Mouse (Mus musculus) adrenal gland, adult 18-20 months (tissue): ENCODE measurements at regions not wholly inside any gene's neighbourhood (a gene's known extent, or its start where the extent isn't known, plus 50 kb on each side); places are given as distances from the start of the nearest gene placed in this dataset.

ENCODE experiments used
- DNase-seq, 2 experiments: peaks; one replicate each; pipeline ENCODE4 v3.0.0; 2021 to 2022; ENCODE audit warnings: low spot score in 2 of 2

DNA sequence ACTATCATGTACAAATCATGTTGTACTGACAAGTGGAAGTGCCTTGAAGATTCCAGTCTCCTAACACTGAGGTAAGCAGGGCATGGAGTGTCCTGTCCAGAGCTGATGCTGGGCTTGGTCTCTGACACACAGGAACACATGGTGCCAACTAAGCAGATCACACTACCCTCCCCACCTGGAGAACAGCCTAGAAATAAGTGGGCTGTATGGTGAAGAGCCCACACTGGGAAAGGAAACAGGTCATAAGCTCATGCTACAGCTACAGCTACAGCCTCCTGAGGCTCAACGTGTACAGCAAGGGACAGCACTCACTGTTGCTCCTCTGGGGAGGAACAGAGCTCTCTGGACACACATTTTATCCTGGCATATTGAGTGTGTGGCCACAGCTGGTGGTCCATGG, 89.8 kb upstream of the Atp1a1 start:
- no peak for DNase-seq

DNA sequence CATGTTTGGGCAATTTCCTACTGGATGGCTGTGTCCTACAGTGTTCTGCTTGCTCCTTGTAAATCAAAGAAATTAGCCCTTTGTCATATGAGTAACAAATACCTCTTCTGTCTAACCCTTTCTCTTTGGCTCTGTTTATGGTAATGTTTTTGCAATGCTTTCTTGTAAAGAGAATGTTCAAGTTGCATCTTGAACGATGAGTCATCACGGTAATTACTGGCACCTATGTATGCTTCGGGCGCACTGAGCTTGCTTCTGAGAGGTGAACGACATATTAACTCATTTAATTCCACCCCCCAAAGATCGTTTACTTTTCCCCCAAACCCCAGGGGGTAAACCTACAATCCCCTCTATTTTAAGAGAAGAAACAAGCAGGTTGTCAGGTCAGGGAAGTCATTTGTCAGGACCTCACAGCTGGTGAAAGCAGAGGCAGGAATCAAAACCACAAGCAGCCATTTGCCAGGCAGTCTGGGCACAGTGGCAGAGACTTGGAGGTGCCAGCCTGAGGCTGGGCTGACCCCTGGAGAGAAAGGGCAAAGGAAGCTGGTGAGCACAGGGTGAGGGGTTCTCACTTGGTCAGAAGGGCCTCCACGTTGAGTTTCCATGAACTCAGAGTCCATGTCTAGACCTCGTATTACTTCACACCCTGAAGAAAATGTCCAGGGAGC, 87.6 kb upstream of the Atp1a1 start:
- DNase-seq: no peak

DNA sequence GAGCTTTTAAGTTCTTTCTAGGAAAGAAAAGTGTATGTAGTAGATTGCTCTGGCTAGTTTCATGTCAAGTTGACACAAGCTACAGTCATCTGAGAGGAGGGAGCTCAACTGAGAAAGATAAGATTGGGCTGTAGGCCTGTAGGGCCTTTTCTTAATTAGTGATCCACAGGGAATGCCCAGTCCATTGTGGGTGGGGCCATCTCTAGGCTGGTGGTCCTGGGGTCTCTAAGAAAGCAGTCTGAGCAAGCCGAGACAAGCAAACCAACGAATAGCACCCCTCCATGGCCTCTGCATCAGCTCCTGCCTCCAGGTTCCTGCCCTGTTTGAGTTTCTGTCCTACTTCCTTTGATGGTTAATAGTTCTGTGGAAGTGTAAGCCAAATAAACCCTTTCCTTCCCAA, 86.3 kb upstream of the Atp1a1 start:
- no peak for DNase-seq

DNA sequence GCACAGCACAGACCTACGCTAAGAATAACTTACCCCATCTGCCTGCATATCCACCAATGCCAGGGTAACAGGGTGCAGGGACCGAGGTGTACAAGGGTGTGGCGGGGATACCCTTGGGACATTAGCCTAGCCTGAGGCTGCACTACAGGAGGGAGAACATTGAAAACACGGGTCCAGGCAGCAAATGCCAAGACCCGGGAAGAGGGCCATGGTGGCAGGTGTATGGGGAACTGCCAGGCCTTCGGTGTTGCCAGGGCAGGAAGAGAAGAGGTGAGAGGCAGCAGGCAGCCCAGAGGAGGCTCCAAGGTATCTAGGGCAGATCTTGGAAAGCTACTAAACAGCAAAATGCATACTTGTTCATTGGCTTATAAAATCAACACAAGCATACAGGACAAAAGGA, 85.7 kb upstream of the Atp1a1 start:
- DNase-seq: no peak

DNA sequence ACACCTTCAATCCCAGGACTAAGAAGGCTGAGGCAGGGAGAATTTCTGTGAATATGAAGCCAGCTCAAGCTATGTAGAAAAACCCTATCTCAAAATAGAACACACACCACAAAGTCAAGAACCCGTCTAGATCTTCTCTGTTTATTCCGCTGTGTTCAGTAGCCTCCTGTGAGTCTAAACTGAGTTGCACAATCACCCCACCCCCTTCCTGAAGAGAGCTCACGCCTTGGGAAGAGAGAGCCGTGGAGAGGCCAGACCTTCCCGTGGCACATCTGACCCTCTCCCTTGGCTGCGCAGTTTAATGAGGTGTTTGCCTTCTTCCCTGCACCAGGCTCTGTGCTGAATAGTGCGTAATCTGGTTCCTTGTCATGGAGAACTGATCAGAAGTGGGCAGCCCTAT, 80.7 kb upstream of the Atp1a1 start:
- no peak for DNase-seq

DNA sequence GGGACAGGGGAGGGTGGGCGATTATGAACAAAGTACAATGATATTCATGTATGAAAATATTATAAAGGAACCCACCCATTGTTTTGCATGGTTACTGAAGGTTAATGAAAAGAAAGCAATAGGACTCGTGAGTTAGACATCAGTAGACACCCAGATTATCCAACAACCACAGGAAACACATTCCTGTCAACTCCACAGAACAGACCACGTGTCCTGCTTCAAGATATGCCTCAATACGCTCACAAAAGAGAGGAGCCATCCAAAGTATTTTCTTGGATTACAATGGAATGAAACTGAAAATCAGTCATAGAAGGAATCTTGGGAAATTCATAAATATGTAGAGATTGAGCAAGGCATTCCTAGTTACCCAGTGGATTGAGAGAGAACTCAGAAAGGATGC, 68.5 kb upstream of the Atp1a1 start:
- DNase-seq: no peak

DNA sequence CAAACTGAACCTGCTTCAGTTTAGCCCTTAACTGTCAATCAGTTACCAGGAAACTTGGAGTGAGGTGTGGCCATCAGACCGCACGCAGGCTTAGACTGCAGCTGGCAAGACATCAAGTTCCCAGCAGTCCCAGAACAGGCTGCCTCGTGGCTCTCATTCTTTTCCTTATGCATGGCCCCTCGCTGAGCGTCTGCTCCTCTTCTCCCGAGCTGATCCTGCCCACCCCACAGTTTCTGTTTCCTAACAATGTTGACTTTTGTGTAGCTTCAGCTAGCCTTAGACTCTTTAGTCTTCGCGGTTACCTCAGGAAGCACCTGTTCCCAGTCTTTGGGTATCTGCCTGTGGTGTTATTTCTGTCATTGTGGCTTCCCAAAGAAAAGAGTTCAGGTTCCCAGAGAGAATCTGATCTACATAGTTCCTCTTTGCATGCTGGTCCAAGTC, 66.1 kb upstream of the Atp1a1 start:
- DNase-seq: no peak

DNA sequence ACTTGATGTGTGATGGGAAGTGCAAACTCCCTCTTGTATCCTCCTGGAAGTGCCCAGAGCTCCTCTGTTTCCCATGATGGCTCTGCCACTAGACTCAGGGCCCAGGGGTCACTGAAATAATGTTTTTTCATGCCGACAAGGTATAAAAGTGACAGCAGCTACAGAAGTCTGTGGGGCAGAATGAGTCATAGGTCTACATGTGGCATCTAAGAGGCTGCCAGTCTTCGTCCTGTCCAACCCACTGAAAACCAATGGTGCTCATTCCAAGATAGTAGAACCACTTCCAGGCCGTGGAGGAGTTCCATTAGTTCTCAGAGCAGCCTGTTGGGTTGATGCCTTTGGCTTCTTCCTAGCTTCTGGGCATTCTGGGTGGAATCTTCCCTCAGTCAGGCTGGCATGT, 65.3 kb upstream of the Atp1a1 start:
- no peak for DNase-seq

DNA sequence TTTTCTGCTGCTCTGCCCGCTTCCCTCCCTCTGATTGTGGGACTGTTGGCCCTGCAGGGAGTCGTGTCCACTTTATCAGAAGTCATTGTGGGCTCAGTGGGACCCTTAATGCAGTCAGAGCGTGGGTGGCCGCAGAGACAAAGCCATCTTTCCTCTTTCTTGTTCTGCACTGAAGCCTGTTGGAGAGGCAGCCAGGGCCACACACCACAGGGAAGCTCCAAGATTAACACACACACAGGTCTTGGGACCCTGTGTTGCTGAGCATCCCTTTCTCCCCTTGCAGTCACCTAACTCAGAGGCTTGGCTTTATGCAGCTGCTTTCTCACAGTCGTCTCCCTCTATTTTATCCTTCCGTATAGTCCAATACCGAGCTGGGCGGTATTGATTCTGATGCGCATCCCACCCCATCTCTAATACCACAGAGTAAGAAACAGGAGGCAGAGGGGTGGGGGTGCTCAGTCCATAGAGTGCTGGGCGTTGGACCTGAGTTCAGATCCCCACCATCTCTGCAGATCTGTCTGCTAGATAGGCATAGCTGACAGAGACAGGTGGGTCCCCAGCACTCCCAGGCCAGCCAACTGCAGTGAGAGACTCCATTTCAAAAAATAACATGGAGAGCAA, 63.4 kb upstream of the Atp1a1 start:
- DNase-seq: no peak

DNA sequence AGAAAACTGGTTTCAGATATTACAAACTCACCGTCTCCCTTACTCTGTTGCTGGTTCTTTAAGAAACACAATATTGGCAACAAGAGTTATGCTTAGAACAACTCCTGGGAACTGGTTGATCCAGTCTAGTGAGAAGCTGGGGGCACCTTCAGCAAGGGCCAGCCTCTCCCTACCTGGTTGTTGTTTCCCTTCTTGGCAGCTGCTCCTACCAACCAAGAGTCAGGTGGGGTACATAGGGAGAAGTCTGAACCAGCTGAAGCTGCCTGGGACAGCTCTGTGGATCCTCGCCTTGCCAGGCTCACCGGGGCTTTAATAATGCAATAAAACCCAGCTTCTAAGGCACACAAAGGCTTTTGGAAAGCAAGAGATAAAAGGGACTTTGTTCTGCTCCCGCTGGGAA, 62.7 kb upstream of the Atp1a1 start:
- DNase-seq: no peak

DNA sequence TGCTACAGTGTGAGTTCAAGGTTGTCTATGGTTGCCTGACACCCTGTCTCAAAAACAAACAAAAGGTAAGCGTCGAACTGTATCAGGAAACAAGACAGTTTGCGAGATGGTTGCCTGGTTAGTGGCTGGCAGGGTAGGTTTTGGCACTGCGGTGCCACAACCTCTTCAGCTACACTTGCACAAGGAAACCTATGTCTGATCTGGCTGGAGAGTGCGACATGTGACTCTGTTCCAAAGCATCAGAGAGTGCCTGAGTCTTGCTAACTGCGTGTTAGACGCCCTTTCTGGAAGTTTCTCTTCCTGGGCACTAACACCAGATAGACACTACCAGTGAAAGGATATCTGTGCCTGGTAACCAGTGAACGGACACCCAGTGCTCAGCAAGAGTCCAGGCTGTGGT, 62.1 kb upstream of the Atp1a1 start:
- DNase-seq: no peak

DNA sequence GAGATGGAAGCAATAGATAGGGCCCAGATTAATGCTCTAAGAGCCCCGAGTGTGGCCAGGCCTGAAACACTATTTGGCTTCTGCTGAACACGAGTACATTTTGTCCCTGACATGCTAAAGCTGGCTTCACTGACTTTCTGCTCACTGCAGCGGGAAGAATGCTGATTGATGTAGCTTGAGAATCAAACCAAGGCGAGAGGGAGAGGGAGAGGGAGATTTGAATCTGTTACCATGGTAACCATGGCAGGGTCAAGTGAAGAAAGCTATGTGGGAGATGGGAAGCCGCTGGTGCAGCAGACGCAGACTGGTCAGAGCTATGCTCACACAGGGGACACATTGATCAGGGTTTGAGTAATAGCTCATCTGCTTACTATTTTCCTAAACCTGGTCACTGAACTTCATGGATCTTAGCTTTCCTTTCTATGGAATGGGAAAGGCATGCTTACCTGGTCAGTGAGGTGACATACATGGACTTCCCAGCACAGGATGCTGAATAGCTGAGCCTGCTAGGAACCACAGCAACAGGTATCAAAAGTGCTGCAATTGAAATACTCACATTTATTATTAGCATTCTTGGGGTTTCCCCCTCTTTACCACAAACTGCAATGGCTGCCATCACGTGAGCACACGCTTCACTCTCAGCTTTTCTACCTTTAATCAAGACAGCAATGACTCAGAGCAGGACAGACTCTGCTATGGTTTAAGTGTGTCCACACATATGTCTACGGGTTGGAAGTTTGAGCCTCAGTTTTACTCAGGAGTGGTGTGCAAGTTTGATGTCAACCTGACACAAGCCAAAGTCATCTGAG, 56.9 kb upstream of the Atp1a1 start:
- DNase-seq: no peak

DNA sequence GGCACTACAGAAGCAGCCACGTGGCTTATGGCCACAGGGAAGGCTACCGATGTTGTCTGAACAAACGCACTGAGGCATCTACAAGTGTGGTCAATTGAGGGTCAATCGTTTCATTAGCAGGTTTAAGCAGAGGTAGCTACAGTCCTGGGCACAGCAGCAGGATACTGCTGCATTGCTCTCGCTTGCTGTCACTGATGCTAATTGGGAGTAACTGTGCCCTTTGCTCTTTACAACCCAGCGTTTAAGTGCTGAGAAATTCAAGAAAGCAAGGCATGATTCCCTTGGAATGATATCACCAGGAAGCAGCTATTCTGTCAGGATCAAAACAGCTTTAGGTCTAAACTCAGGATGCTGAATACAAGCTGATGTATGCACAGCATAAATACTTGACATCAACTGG, 56.2 kb upstream of the Atp1a1 start:
- DNase-seq: no peak

DNA sequence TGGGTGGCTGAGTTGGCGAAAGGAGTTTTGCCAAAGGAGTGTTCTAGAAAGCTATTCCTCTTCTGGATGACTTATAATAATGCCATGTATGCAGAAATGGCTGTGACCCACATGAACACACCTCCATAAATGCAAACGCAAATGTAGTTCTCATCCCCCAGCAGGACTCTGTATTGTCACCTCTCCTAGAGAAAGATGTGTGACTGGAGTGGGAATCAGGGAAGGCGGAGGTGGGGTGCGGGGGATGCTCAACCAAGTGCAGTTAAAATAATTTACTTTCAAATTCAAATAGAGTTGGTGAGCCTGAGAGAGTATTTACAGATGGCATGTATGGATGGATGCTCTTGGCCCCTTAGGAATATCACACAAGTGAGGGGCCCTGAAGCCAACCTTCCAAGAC, 55.7 kb upstream of the Atp1a1 start:
- no peak for DNase-seq

DNA sequence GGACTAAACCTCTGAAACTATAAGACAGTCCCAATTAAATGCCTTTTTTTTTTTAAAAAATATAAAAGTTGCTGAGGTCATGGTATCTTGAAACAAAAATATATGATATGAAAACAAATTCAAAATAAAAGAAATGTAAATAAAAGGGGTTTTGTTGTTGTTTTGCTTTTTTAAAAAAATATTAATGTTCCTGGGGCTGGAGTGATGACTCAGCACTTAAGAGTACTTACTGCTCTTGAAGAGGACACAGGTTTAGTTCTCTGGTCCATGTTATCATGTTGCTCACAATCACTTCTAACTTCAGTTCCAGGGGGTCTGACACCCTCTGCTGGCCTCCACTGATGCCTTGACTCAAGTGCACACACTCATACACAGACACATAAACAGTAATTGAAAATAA, 53.5 kb upstream of the Atp1a1 start:
- DNase-seq: no peak

DNA sequence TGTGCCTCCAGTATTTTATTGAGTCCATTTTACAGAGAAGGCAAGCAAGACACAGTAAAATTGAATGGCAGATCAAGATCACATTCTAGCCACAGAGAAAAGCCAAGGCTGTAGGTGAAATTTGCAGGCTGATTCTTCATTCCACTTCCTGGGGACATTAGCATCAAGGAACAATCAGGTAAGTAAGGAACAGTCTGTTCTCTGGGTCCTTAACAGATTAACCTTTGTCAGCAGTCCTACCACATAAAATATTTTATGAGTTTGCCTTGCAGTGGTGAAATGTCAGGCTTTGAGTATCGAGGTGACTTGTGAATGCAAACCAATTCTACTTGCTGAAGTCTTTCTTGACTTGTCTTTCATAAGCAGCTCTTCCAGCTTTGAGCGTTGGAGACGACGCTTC, 50.2 kb upstream of the Atp1a1 start:
- DNase-seq: no peak
